Mouse (Mus musculus) T-cell, adult 2 months (primary cell): Measurements from ENCODE around the gene Drg2.

Experiments used
- DNase-seq: peaks from one replicate; pipeline ENCODE4 v3.0.0; 2022; ENCODE audit warnings: low spot score

Drg2 gene

GRCm38 (mm10) chr11:60470743-60471142 is 16.4 kb downstream of the Drg2 start:
- no peak for DNase-seq

GRCm38 (mm10) chr11:60474534-60474933 is 20.1 kb downstream of the Drg2 start:
- no peak for DNase-seq

- no peak for DNase-seq
Measured at GRCm38 (mm10) chr11:60475668-60476362, 21.4 kb downstream of the Drg2 start.

- DNase-seq, result no peak
Measured at GRCm38 (mm10) chr11:60478121-60478520, 23.7 kb downstream of the Drg2 start.

- DNase-seq, result no peak
Measured at GRCm38 (mm10) chr11:60486267-60486666, 31.9 kb downstream of the Drg2 start.

GRCm38 (mm10) chr11:60492726-60493125 is 38.3 kb downstream of the Drg2 start:
- no peak for DNase-seq

- DNase-seq, result no peak
Measured at GRCm38 (mm10) chr11:60495692-60496091, 41.3 kb downstream of the Drg2 start.

GRCm38 (mm10) chr11:60507281-60507680 is 52.9 kb downstream of the Drg2 start:
- no peak for DNase-seq

GRCm38 (mm10) chr11:60508950-60509349 is 54.6 kb downstream of the Drg2 start:
- DNase-seq, result no peak

- no peak for DNase-seq
Measured at GRCm38 (mm10) chr11:60509500-60509899, 55.1 kb downstream of the Drg2 start.

- no peak for DNase-seq
Measured at GRCm38 (mm10) chr11:60511893-60512292, 57.5 kb downstream of the Drg2 start.

- no peak for DNase-seq
Measured at GRCm38 (mm10) chr11:60512520-60512919, 58.1 kb downstream of the Drg2 start.

- no peak for DNase-seq
Measured at GRCm38 (mm10) chr11:60514941-60515340, 60.5 kb downstream of the Drg2 start.

- DNase-seq, result no peak
Measured at GRCm38 (mm10) chr11:60518305-60518704, 63.9 kb downstream of the Drg2 start.
